Mouse (Mus musculus): Measurements from ENCODE around the gene B3galt5.
"Not testable (repeated sequence)": the region's sequence is repeated elsewhere in the genome, so short reads cannot be mapped to it uniquely, and the experiment has no call there.

The B3galt5 gene

GRCm38 (mm10) chr16:96271736-96272135, 36.1 kb downstream of the B3galt5 start:
- DNase-seq (ENCODE audit: low spot score) = no peak

DNA sequence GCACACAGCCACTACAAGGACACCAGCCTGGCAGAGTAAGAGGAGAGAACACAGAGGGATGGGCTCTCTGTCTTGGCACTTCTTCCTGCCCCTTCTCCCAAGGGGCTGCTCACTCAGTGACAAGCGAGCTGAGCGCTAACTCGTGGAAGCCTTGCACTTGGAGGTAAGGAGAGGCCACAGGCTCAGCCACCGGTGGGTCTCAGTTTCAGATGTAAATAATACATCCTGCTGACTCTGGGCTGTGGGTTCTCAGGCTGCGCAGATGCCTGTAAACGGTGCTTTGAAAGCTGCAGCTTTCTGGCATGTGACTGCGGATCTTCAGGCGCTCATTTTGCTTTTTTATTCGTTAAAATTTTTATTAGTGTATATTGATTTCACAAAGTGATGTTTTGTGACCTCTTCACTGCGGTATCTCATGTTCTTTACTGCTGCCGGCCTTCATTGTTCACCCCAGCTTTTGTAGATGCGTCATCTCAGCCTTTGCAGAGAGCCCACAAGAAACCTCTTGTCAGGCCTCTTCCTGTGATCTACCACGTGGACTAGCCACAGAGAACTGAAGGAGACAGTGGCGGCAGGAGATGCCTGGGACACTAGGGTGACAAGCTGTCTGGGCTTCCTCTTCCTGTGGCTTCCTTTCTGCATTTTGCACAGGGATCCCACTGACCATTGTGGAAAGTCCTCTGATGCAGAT, 37.5 kb downstream of the B3galt5 start:
- DNase-seq (ENCODE audit: low spot score) = no peak

GRCm38 (mm10) chr16:96276596-96276995, 41.0 kb downstream of the B3galt5 start:
- no peak for DNase-seq (ENCODE audit: low spot score)

DNA sequence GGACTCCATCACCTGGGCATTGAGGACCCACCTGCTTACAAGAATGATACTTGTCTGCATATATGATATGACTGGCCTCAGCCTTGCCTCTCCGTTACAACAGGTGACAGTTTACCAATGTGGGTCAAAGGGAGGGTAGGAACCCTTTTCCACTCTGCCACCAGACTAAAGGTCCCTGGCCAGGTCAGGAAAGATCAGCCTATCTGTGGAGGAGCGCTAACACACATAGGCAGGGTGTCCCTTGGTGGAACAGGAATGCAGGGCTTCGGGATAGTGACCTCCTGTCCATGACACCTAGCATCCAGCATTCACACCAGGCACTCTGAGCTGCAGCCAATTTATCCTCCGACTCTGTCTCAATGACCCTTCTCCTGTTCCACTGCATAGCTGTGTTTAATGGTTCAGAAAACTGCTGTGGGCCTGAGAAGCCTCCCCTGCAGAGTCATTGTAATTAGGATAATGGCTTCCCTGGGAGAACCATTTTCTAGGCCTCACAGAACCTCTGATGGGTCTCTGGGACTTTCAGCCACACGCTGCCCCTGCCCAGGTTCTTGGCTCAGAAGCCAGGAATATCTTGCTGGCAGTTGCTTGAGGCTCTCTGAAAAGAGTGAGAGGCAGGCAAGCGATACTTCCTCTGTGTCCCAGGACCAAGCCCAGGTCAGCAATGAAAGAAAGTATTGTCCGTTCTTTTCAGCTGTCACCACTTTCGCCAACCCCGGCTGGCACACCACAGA, 43.1 kb downstream of the B3galt5 start:
- DNase-seq (ENCODE audit: low spot score) = no peak

DNA sequence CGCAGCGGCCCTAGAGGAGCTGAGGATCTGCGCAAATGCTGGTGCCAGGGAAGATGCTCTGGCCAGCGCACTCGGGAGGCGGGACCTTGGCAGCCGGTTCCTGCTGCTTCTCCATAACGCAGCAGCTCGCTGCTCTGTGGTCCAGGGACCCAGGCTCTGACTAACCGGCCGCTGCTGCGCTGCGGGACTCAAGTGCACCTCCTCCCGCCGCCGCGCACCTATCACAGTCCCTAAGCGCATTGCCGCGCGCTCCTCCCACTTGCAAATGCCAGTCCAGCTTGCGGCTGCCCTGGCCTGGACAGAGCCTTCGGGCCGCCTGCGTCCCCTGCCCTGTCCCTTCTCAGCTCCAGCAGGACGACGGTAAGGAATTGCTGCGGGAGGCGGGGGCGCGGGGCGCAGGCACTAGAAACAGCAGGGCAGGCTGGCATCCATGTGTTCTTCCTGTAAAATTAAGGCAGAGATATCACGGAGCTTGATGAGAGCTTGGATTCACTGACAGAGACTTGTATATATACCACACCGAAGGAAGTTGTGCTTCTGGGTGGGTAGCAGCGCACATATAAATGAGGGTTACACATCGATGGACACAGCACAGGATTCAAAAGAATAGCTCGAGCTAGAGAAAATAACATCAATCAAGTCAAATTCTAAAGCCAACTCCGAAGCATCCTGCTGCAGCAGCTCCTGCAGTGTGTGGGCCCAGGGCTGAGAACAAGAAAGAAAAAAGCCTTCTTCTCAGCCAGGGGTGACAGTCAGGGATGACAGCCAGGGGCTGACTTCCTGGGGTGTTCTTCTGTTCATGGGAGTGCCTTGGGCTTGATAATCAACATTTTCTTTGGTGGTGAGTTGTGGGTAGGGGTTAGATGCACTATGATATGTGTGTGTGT, 45.4 kb downstream of the B3galt5 start:
- peak; percentile 87 for DNase-seq (ENCODE audit: low spot score)

- DNase-seq (ENCODE audit: low spot score) = no peak
Measured at GRCm38 (mm10) chr16:96282566-96282965, 47.0 kb downstream of the B3galt5 start.

DNA sequence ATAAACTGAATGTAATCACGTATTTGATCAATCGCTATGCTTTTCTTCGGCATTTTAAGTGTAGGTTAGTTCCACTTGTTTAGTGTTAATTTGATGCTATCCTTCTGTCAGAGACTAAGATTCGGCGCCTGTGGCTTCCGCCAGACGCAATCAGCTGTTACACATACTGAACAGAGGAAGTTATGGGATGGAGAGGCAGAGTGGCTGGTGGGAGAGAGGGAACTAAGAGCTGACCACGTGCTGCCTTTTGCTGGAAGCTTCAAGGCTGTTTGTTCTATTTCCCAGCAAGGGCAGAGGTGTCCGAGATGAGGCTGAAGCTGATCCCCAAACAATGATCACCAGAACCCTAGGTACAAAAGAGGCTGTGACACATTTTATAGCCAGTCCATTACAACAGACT, 56.3 kb downstream of the B3galt5 start:
- no peak for DNase-seq (ENCODE audit: low spot score)

DNA sequence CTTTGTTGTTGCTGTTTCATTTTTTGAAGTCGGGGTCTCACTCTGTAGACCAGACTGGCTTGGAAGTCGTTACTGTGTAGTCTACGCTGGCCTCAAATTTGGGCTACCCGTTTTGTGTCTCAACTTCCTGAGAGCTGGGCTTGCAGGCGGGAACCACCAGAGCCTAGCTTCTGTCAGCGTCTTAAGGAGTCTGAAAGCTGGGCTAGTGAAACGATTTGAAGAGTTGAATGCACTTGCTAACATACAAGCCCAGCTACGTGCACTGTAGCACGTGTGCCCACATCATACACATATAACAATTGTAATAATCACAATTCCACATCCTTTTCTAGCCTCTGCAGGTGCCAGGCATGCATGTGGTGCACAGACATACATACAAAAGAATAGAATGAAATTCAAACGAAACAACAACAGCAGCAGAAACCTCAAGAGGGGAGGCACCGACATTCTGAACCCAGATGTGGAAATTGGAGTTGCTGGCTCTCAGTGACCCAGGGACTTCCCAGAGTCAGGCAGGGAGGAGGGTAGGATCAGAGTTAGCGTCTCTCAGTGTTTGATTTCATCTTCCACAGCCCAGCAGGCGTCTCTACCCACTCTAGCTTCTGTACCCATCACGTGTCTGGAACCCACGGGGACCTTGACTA, 57.1 kb downstream of the B3galt5 start:
- no peak for DNase-seq (ENCODE audit: low spot score)

DNA sequence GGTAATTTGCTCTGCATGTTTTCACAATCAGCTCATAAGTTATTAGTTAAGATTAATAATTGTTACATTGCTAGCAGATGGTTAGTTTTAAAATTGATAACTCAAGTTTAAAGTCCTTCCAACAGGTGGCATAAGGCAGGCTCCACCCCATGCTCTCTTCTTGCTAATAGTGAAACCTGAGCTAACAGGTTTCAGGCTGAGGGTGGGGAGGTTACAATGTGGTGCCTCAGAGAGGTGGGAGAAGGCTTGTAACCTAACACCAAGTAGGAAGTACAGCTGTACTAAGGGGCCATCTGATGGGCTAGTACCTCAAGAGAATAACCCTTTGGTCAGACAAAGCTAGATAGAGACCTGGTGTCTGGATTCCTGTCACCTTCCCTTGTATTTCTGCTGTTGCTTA, 62.5 kb downstream of the B3galt5 start:
- no peak for DNase-seq (ENCODE audit: low spot score)

- no peak for DNase-seq (ENCODE audit: low spot score)
Measured at GRCm38 (mm10) chr16:96298574-96298973, 63.0 kb downstream of the B3galt5 start.

- no peak for DNase-seq (ENCODE audit: low spot score)
Measured at GRCm38 (mm10) chr16:96303356-96303755, 67.8 kb downstream of the B3galt5 start.

DNA sequence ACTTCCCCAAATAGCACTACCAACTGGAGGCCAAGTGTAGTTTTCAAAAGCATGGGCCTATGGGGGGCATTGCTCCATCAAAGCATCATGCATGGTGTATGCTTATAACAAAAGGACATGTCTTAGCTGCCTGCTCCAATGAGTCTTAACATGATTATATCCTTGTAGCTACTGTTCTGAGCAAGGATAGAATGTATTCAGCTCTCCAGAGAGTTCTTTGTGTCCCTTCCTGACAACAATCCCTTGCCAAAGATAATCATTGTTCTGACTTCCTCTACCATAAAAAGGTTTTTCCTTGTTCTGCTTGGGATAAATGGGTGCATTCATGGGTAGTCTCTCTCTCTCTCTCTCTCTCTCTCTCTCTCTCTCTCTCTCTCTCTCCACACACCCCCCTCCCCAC, 68.8 kb downstream of the B3galt5 start:
- no peak for DNase-seq (ENCODE audit: low spot score)

- no peak for DNase-seq (ENCODE audit: low spot score)
Measured at GRCm38 (mm10) chr16:96306905-96307304, 71.3 kb downstream of the B3galt5 start.

DNA sequence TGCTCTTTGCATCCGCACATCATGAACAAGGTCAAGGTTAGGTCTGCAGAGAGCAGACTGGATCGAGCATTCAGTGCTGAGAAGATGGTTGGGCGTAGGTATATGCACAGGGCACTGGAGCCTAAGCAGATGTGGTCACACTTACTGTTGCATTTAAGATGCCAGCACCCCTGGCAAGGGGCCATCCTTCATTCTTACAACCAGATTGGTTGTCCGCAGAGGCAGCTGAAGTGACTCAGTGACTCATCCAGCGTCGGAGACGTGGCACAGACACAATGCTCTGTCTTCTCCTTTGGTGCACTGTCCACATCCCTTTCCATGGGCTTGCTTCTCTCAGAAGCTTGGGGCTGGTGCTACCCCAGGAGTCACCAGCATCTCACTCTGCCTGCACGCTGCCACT, 82.2 kb downstream of the B3galt5 start:
- DNase-seq (ENCODE audit: low spot score) = peak; percentile 86

- no peak for DNase-seq (ENCODE audit: low spot score)
Measured at GRCm38 (mm10) chr16:96322739-96323138, 87.1 kb downstream of the B3galt5 start.

GRCm38 (mm10) chr16:96323166-96323565, 87.6 kb downstream of the B3galt5 start:
- DNase-seq (ENCODE audit: low spot score) = no peak

- peak; percentile 34 for DNase-seq (ENCODE audit: low spot score)
Measured at GRCm38 (mm10) chr16:96326110-96326999, 90.8 kb downstream of the B3galt5 start.

GRCm38 (mm10) chr16:96327251-96327650, 91.7 kb downstream of the B3galt5 start:
- DNase-seq (ENCODE audit: low spot score) = not testable (repeated sequence)

- no peak for DNase-seq (ENCODE audit: low spot score)
Measured at GRCm38 (mm10) chr16:96339570-96339969, 104.0 kb downstream of the B3galt5 start.

GRCm38 (mm10) chr16:96341269-96341668, 105.7 kb downstream of the B3galt5 start:
- peak; percentile 67 for DNase-seq (ENCODE audit: low spot score)

GRCm38 (mm10) chr16:96341945-96342344, 106.3 kb downstream of the B3galt5 start:
- no peak for DNase-seq (ENCODE audit: low spot score)

Data from MN1 (cell line).